Mouse (Mus musculus) forebrain, embryonic 14.5 days (tissue): ENCODE data around the gene Gm6020. TPM values are rescaled to one million over a fixed set of nuclear protein-coding genes. Genes with fewer than 3 reads are reported as not detected.
A peak's percentile ranks its signal among the peaks of the same experiment; 100 is the strongest.
"Not testable (repeated sequence)": the region's sequence is repeated elsewhere in the genome, so short reads cannot be mapped to it uniquely, and the experiment has no call there.

Experiments used
- ATAC-seq: fragments of 200-750 bp; cut with Nextera tagmentation; 2 replicates; pipeline ENCODE4 v1.8.0; 2017; ENCODE audit warnings: mild to moderate bottlenecking, moderate library complexity
- DNase-seq: peaks from one replicate; pipeline ENCODE4 v3.0.0-alpha.2; 2015; ENCODE audit warnings: low spot score
- H3K27ac ChIP-seq: fragments of 300-500 bp; sonication (generic); 2 replicates; pipeline ENCODE4 v1.5.1; 2014; ENCODE audit warnings: low read depth, mild to moderate bottlenecking, control low read depth, low read length, moderate library complexity
- H3K27me3 ChIP-seq: fragments of 300-500 bp; sonication (generic); replicated peaks from 2 replicates; pipeline ENCODE4 v1.6.1; 2014; ENCODE audit warnings: low read length, control low read depth, mixed read lengths; ENCODE audit not compliant: control insufficient read depth, insufficient read depth
- H3K36me3 ChIP-seq: fragments of 300-500 bp; sonication (generic); 2 replicates; pipeline ENCODE4 v1.6.1; 2014; ENCODE audit warnings: low read length, control low read depth; ENCODE audit not compliant: control insufficient read depth, insufficient read depth
- H3K4me1 ChIP-seq: fragments of 300-500 bp; sonication (generic); 2 replicates; pipeline ENCODE4 v1.6.1; 2014; ENCODE audit warnings: antibody characterized with exemption, low read length, control low read depth; ENCODE audit not compliant: control insufficient read depth, insufficient read depth
- H3K4me2 ChIP-seq: fragments of 300-500 bp; sonication (generic); 2 replicates; pipeline ENCODE4 v1.6.1; 2014; ENCODE audit warnings: mild to moderate bottlenecking, control low read depth, low read length
- H3K4me3 ChIP-seq: fragments of 300-500 bp; sonication (generic); 2 replicates; pipeline ENCODE4 v1.5.1; 2014; ENCODE audit warnings: low read depth, low read length, control low read depth
- H3K9ac ChIP-seq: fragments of 300-500 bp; sonication (generic); 2 replicates; pipeline ENCODE4 v1.6.1; 2014; ENCODE audit warnings: mild to moderate bottlenecking, low read length, control low read depth, moderate library complexity
- H3K9me3 ChIP-seq: fragments of 300-500 bp; sonication (generic); replicated peaks from 2 replicates; pipeline ENCODE4 v1.6.1; 2016; ENCODE audit warnings: low read length, control low read depth, mixed read lengths; ENCODE audit not compliant: control insufficient read depth
- WGBS: fragments of 180-500 bp; shearing (Covaris S2); extraction: QIAGEN DNeasy Blood & Tissue Kit; methylation state at CpG from one replicate; pipeline ENCODE4 v1.1.7; 2014; 5-methylcytosine and 5-hydroxymethylcytosine counted together
- polyA plus RNA-seq: library from polyadenylated mRNA; unstranded; fragments of >200 nt; fragmentation: Nextera tagmentation; extraction: Ambion mirVana; gene quantifications from 2 replicates; pipeline ENCODE4 v1.2.1, GENCODE M21; 2014

The Gm6020 gene
- polyA plus RNA-seq = not detected in 2 replicates

DNA sequence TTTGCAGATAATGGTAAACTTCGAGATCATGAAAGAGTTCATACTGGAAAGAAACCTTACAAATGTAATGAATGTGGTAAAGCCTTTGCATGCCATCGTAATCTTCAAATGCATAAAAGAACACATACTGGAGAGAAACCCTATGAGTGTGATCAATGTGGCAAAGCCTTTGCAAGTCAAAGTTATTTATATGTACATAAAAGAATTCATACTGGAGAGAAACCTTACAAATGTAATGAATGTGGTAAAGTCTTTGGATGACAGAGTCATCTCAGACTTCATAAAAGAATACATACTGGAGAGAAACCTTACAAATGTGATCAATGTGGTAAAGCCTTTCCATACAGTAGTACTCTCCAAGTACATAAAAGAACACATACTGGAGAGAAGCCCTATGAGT is at the start of gene Gm6020:
Gene Gm6020 (plus strand): TSS at position 301 of the 400 bp plus-strand sequence.
- not testable (repeated sequence) for DNase-seq, H3K4me3 ChIP-seq, H3K9me3 ChIP-seq, H3K4me2 ChIP-seq, ATAC-seq, H3K9ac ChIP-seq, H3K27me3 ChIP-seq, H3K36me3 ChIP-seq, H3K27ac ChIP-seq, H3K4me1 ChIP-seq
- WGBS = 83% methylated on average over 2 of the region's 2 CpGs

DNA sequence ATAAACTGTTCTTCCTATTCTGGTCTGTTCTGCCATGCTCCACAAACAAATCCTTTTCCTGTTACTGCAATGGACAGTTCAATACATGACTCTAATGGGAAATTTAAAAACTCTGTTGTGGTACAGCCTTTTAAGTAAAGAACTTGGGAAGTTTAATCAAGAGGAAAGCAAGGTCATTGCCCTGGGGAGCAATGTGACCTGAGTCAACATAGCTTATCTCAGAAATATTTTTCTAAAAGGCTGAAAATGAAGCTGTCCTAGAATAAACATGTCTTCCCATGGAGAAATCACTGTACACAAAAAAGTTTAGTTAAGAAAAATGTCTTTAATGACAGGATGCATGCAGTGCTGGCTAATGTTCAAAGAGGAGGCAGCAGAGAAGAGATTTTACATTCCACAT is 45.0 kb upstream of the Gm6020 start:
- H3K27ac ChIP-seq = no peak overlapping the region
- no peak overlapping the region for H3K9ac ChIP-seq
- no peak overlapping the region for H3K4me3 ChIP-seq
- no peak overlapping the region for H3K4me2 ChIP-seq
- H3K4me1 ChIP-seq = peaks cover 8% of the 10 kb centered on the region; the same call in 1 of the 2 replicates
- DNase-seq = no peak
- no peaks in the 10 kb centered on the region for H3K9me3 ChIP-seq
- ATAC-seq = no peak
- H3K27me3 ChIP-seq = no peaks in the 10 kb centered on the region
- no peaks in the 10 kb centered on the region for H3K36me3 ChIP-seq

DNA sequence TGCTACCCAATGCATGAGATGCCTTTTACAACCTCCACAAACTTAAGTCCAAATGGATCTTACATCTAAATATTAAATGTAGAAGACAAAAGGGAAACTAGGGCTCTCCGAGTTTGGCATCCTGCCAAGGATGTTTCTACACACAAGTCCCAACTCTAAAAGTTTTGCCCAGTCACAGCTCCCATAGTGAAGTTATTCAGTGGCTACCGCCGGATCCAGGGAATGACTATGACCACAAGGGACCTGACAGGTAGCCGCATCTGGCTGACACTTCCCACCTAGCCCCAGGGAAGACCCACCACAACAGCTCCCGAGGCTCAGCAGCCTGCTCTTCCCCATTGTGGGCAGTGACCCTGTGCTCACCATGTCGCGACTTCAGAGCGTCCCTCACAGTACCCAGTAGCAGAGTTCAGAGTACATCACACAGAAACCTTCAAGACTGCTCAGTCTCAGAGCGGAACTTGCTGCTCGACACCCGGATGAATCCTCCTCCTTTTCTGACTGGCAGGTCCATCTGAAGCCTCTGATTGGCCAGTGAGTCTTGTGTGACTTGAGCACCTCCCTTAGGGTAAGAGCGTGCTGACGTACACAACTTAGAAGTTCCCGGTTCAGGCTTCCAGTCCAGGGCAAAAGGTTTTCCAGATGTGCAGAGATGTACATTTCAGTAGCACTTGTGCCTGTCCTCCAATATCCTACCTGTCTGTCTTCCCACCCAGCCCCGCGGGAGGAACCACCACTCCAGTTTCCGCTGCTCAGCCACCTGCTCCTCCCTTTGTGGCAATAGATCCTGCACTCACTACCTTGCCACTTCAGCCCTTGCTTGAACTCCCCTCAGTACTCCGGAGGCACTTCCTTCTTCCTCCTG is 43.1 kb upstream of the Gm6020 start, which contains the start of gene Zfp950:
Gene Zfp950 (minus strand): TSS at position 499 of the 865 bp plus-strand sequence.
- ATAC-seq = peak; percentile 100
- H3K27ac ChIP-seq = 0 out of 2 replicates have a peak within 1 kb of the TSS, but pooled peaks have one; percentile 21
- H3K4me1 ChIP-seq = peaks cover 8% of the 10 kb centered on the region; the same call in 1 of the 2 replicates
- H3K9ac ChIP-seq = peak within 1 kb of the TSS; percentile 73
- H3K4me3 ChIP-seq = peak within 1 kb of the TSS; percentile 81
- peak within 1 kb of the TSS; percentile 71 for H3K4me2 ChIP-seq
- H3K36me3 ChIP-seq = no peaks in the 10 kb centered on the region
- H3K27me3 ChIP-seq = no peaks in the 10 kb centered on the region
- WGBS = under 1% methylated on average over 18 of the region's 18 CpGs
- peak; percentile 95 for DNase-seq
- H3K9me3 ChIP-seq = no peaks in the 10 kb centered on the region

DNA sequence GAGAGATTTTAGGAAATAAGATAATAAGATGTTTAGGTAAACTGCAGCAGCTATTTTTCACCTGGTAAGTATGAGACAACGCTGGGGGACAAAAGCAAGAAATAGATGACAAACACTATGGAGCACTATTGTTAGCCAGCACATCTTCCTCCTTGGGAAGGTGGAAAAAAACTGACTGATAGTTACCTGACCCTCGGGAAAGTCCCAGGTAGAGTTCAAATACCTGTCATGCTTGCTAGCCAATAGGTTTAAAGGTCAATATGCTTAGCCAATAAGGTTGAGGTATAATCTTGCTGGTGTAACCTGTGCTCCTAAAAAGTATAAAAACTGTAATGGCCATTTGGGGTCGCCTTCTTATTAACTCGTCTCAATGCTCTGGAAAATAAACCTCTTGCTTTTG is 42.4 kb upstream of the Gm6020 start:
- no peak for DNase-seq
- Histone ChIP-seq H3K4me2 (peak overlapping the region; percentile 71), H3K9me3 (no peaks in the 10 kb centered on the region), H3K4me1 (peaks cover 8% of the 10 kb centered on the region; the same call in 1 of the 2 replicates), H3K27me3 (no peaks in the 10 kb centered on the region), H3K9ac (peak overlapping the region; percentile 73; the same call in 1 of the 2 replicates), H3K4me3 (peak overlapping the region; percentile 81), H3K27ac (no peak overlapping the region), H3K36me3 (no peaks in the 10 kb centered on the region)
- ATAC-seq = no peak
- 25% methylated on average over 4 of the region's 4 CpGs for WGBS

DNA sequence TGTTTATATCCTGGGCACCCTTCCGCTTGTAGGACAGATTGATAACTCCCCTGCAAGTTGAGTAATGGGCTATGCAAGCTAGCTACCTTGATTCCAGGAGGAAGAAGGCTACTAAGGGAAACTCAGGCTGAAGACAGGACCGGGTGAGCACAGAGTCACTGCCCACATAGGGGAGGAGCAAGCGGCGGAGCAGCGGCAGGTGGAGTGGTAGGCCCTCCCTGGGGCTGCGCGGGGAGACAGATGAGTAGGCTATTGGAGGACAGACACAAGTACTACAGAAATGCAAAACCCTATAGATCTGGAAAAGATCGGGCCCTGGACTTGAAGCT is 32.4 kb upstream of the Gm6020 start:
- H3K9me3 ChIP-seq = no peaks in the 10 kb centered on the region
- DNase-seq (peak; percentile 2), ATAC-seq (0 out of 2 replicates have a peak, but pooled peaks have one; percentile 20)
- H3K4me2 ChIP-seq = peak overlapping the region; percentile 66
- H3K27ac ChIP-seq = no peak overlapping the region
- peak overlapping the region; percentile 29 for H3K4me3 ChIP-seq
- 8% methylated on average over 8 of the region's 8 CpGs for WGBS
- no peaks in the 10 kb centered on the region for H3K27me3 ChIP-seq
- H3K9ac ChIP-seq = peak overlapping the region; percentile 50
- no peaks in the 10 kb centered on the region for H3K36me3 ChIP-seq
- peaks cover 6% of the 10 kb centered on the region for H3K4me1 ChIP-seq

DNA sequence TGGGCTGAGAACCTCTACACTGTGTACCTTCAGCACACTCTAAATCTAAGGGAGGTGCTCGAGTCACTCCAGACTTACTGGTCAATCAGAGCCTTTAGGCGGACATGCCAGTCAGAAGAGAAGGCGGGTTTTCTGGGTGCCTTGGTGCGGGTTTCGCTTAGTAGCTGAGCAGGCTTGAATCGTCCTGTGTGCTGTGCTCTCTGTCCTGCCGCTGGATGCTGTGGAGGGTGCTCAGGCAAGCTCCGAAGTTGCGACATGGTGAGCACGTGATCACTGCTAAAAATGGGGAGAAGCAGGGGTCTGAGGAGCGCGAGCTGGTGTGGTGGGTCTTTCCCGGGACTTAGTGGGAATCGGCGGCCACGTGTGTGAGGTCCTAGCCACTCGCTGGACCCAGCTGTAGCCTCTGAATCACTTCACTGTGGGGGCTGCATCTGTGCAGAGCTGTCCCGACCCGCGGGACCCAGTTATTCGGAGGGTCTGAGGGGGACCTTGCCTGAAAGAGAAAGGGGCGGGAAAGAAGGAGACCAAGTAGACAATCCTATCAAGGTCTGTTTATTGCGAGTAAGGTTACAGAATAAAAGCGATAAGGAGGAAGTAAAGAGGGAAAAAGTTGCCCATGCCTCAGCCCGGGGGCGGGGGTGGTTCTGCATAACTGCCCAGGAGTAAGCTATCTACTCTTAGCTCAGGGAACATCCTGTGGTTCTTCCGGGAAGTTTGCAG is 31.8 kb upstream of the Gm6020 start:
- peak overlapping the region; percentile 29 for H3K4me3 ChIP-seq
- H3K4me1 ChIP-seq = peaks cover 6% of the 10 kb centered on the region
- ATAC-seq (peak; percentile 66; the same call in 1 of the 2 replicates), DNase-seq (peak; percentile 16)
- no peaks in the 10 kb centered on the region for H3K36me3 ChIP-seq
- no peaks in the 10 kb centered on the region for H3K9me3 ChIP-seq
- H3K4me2 ChIP-seq = peak overlapping the region; percentile 66
- 6% methylated on average over 27 of the region's 27 CpGs for WGBS
- no peaks in the 10 kb centered on the region for H3K27me3 ChIP-seq
- peak overlapping the region; percentile 50 for H3K9ac ChIP-seq
- no peak overlapping the region for H3K27ac ChIP-seq

DNA sequence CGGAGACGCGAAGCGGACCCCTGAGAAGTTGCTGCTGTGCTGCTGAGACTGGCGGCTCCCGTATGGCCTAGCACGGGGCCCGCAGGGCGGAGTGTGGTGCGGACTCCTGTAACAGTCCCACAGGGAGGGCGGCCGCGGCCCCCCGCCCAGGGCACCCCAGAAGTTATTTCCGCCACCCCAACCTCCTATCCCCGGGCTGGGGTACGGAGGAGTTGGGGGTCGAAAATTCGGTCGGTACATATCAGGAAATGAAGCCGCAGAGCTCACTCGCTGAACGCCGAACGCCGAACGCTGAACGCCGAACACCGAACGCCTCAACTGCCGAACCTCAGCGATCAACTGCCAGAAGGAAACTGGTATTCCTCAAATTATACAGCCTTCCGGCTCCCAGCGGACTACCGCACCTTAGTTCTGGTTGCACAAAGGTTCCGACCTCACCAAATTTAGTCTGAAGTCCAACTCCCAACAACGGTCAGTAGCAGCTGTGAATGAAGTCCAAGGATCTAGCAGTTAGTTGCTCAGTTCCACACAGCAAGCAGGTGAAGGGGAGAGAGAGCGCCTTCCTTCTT is 7.8 kb upstream of the Gm6020 start, which contains the start of gene Gm7102:
Gene Gm7102 (minus strand): TSS at position 554 of the 569 bp plus-strand sequence.
- H3K4me2 ChIP-seq = peak within 1 kb of the TSS; percentile 31
- H3K9ac ChIP-seq = no peak within 1 kb of the TSS; the same call in 1 of the 2 replicates
- DNase-seq (no peak), ATAC-seq (no peak)
- H3K9me3 ChIP-seq = no peaks in the 10 kb centered on the region
- H3K27me3 ChIP-seq = no peaks in the 10 kb centered on the region
- H3K4me3 ChIP-seq = peak within 1 kb of the TSS; percentile 17; the same call in 1 of the 2 replicates
- H3K27ac ChIP-seq = no peak within 1 kb of the TSS
- WGBS = 40% methylated on average over 39 of the region's 39 CpGs
- H3K36me3 ChIP-seq = no peaks in the 10 kb centered on the region
- no peaks in the 10 kb centered on the region for H3K4me1 ChIP-seq

DNA sequence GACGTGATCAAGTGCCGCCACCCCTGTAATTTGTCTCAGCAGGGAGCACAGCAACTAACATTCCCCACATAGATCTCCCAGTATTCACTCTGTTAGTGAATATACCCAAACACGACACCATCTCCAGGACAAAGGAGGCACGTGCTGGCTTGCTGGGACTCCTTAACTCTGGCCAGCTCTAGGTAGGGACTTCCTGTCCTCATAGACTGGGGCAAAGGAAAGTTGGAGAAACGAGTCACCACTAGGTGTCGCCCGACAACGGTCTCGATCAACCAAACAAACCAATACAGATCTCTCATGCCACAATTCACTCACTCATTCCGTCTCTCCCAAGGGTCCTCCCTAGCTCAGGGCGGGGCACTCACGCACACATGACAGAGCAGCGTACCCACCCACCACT is 15.6 kb downstream of the Gm6020 start:
- no peak overlapping the region for H3K9ac ChIP-seq
- peak; percentile 91 for DNase-seq
- ATAC-seq = no peak
- WGBS = 14% methylated on average over 13 of the region's 13 CpGs
- H3K4me1 ChIP-seq = no peaks in the 10 kb centered on the region
- no peak overlapping the region for H3K4me2 ChIP-seq
- H3K27ac ChIP-seq = no peak overlapping the region
- H3K27me3 ChIP-seq = no peaks in the 10 kb centered on the region
- H3K4me3 ChIP-seq = no peak overlapping the region
- H3K36me3 ChIP-seq = no peaks in the 10 kb centered on the region
- H3K9me3 ChIP-seq = no peaks in the 10 kb centered on the region
